Mouse (Mus musculus): ENCODE results near the gene Med1. TPM values are rescaled to one million over a fixed set of nuclear protein-coding genes. Genes with fewer than 3 reads are reported as not detected.

The Med1 gene
- total RNA-seq, 2 experiments from 2014 or later, result 52.1 to 52.2 TPM

DNA sequence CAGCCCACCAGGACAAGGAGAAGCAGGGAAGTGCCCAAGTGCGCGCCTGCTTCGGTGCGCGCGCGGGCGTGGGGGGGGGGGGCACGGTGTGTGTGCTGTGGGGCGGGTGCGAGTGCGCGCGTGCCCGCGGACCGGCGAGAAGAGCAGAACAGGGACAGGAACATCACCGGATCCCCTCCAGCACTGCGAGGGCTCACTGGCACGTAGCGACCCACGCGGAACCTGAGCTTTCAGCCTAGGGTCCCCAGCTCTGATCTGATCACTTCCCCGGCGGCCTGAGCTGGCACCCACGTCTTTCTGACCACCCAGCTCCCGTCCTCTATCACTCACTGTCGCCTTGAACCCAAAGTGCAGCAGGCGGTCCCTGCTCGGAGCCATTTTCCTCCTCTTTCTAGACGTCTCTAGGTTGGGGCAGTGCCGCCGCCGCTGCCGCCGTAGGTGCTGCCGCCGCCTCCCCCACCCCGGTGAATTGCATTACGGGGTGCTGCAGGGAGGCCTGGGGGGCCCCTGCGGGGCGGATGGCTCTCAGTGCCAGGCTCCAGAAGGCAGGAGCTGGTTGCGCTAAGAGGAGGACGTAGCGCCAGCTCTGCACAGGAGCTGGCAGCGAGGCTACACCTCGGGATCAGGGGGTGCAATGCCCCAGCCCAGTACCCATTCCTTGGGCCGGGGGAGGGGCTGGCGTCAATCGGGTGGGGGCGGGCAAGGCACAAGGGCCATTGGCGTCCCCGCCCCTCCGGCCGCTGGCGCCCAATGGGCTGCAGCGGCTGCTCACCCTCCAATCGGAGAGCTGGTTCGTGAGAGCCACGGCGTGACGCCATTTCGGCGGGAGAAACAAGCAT lies 43.1 kb downstream of the Med1 start, which contains the start of gene Fbxl20:
TSS of gene Fbxl20 (minus strand) at position 618 of the 839 bp plus-strand sequence.
- intact Hi-C loops (cut with DNase I), result no loop called here
- peak; percentile 96 for DNase-seq

DNA sequence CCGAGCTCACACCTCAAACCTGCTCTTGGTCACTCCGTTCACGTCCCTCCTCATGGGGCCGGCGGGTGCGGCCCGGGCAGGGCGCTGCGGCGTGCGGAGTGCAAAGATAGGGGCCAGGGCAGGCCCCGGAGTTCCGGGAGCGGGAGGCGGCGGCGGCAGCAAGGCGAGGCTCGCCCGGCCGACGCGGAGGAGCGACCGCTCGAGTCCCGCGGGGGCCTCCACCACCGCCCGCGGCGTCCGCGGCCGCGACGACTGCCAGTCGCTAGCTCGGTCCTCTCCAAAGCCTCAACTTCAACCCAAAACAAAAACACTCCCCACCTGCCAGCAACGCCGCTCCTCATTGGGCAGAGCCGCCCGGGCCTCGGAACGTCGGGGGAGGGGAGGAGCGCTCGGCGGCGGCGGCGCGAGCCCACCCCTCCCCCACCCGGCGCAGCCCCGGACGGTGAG lies 43.8 kb downstream of the Med1 start:
- intact Hi-C loops (cut with DNase I), result no loop called here
- peak; percentile 95 for DNase-seq

DNA sequence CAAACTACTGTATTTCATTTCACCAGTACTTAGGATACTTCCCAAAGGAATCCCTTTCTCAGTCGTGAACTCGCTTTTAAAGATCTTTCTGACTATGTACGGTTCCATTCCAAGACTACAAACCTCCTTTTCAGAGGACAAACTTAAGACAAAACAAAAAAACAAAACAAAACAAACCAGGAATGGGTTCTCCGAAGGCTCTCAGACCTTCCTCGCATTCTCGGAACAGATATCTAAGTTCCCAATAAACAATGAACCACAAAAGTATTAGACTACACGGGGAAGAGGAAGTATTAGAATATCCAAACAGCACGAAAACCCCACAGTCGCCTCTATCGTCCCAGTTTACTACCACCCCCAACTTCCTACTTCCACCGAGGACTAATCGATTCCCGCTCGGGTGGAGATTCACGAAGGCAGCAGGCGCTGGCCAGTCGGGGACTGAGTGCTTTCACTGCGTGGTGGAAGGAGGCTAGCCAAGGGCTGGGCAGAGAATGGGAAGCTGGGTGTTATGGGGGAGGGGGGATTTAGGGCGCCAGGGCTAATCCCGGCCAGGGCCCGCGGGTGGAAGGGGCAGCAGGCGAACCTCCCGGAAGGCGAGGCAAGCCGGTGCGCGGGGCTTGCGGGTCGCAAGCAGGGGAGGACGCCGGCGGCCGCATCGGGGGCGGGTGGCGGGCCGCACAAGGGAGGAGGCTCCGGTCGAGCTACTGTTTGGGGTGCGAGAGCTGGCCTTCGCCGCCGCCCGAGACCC lies 44.4 kb downstream of the Med1 start:
- intact Hi-C loops (cut with DNase I), result no loop called here
- DNase-seq, result peak; percentile 48

DNA sequence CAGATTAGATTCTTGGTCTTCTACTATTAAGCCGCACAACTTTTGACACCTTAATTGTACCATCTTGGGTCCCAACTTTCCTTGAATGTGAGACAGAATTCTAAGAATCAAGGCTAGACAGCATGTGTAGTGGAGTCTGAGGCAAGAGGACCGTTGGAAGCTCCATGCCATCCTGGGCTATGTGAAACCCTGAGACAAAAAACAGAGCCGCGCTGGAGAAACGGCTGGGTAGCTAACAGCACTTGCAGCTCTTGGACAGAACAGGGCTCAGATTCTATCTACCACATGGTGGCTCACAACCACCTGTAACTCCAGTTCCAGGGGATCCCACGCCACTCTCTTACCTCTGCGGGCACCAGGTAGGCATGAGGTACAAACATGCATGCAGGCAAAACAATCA lies 47.2 kb downstream of the Med1 start:
- intact Hi-C loops (cut with DNase I), result no loop called here
- no peak for DNase-seq

DNA sequence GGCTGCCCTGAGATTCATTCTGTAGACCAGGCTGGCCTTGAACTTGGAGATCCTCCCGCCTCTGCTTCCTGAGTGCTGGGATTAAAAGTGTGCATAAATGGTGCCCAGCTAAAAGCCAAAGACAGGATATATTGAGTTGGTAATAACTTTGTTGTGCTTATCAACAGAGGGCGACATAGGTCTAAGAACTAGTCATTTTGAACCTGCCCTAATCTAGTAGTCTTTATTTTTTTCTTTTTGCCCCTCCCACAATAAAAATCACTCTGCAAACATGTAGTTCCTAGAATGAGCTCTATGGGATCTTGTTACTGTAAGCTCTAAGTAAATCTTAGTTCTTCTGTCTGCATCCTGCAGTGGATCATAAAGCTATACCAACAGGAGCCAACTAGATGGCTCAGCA lies 50.5 kb downstream of the Med1 start:
- no peak for DNase-seq
- intact Hi-C loops (cut with DNase I), result no loop called here

DNA sequence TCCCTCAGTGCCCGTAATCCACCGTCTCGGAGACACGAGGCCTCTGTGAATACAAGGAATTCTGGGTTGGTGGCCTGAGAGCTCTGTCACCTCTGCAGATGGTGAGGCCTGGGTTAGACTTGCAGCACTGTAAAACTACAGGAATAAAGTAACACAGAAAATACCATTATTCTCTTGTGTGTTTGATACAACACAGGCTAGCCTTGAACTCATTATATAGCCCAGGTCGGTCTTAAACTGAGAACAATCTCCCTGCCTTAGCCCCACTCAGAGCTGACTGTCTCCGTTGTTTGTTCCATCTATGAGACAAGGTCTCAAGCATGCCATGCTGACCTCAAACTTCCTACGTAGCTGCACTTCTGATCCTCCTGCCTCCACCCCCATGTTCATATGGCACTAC lies 54.2 kb downstream of the Med1 start:
- no peak for DNase-seq
- intact Hi-C loops (cut with DNase I), result no loop called here

DNA sequence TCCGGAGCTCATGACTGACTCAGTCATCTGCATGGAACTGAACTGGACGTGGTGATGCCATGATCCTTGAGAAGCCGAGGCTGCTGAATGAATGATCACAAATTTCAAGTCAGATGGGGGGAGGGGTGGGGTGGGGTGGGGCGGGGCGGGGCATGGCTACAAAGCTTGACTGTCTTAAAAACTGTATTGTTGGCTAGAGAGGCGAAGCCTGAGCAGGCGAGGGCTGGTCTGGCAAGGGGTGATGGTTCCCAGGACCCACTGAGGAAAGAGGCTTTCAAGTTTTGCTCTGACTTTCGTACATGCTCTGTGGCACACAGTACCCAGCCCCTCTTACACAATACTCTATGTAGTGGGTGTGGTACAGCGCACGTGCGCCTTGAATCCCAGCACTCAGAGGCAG lies 55.3 kb downstream of the Med1 start:
- no peak for DNase-seq
- intact Hi-C loops (cut with DNase I), result no loop called here

DNA sequence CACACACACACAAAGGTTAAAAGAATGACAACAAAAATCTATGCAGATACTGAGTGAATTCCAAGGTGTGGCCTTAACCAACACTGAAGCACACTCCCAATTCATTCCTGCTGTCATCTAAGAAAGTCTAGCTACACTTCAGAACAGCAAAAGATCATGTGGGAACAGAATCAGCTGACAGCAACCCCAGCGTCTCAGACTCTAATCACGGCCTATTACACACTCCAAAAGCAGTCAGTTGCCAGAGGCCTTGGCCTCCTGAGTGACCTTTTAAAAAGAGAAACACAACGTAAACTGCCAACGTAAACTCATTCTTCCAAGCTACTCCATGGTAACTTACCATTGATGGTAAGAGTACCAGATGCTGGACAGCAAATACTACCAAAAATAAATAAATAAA lies 58.1 kb downstream of the Med1 start:
- no peak for DNase-seq
- intact Hi-C loops (cut with DNase I), result no loop called here

DNA sequence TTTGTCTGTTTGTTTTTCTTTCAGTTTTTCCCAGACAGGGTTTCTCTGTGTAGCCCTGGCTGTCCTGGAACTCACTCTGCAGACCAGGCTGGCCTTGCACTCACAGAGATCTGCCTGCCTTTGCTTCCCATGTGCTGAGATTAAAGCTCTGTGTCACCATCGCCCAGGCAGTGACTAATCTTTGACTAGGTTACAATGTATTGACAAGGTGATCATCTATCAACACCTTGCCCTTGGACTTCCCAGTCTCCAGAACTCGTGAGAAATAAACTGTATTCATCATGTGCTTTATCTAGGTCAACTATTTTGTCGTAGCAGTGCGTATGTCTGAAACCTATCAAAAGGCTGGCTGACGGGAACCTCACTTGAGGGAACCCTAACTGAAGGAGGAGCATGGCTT lies 69.7 kb downstream of the Med1 start:
- DNase-seq, result no peak
- intact Hi-C loops (cut with DNase I), result no loop called here

DNA sequence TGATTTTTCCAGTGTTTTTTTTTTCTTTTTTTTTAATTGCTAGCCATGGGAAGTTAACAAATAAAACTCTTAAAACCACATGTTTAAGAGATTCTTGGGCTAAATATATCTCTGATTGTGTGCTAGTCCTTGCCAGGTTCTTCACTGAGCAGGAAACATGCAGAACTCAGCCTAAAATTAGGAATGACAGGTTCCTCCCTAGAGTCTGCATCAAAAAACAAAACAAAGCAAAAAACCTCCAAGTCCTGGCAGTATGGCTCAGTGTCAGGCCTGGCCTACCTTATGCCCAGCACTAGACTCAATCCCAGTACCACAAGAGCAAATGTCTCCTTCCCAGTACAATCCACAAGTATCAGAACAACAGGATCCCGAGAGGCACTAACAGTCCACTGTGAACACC lies 78.7 kb downstream of the Med1 start:
- intact Hi-C loops (cut with DNase I), result no loop called here
- no peak for DNase-seq

DNA sequence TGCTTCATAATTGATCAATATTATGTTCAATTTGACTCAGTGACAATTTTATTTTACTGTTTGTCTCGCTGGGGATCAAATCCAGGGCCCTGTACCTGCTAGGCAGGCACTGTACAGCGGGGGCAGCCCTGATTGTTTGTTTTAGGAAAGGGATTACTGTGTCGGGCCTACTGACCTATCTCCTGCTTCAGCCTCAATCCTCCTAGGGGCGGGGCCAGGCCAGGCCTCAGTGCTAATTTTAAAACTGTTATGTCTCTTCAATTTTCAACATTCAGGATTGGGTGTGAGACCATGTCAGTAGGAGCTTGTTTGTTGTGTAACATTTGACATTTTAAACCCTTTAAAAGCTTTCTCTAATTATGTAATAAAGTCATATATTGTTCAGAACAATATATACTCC lies 79.6 kb downstream of the Med1 start:
- intact Hi-C loops (cut with DNase I), result no loop called here

DNA sequence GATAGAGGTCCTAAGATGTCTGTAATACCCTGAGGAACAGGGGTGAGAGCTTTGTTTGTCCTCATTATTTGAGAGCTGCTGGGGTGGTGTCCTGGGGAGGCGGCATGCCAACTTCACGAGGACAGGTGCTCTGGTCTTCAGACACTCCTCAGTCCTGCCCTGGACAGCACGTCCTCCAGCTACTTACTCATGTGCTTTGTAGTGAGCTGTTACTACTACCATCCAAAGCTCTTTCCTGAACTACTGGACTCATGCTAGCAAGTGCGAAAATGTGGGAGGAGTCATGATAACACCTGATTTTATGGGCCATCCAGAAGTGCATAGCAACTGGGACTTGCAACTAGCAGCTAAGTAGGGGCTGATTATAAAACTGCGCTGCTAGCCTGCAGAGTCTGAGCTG lies 83.4 kb downstream of the Med1 start:
- intact Hi-C loops (cut with DNase I), result loop anchor here (10.0 kb wide), 1 partner anchor 115 kb away; no protein-coding TSS in a partner anchor
- no peak for DNase-seq

More for the DNA sequence above, 79.6 kb downstream of the Med1 start:
- DNase-seq, result no peak

Small RNAs within 50 kb of the gene (microRNA-seq; reads per million reads assigned to microRNA genes)
- gene Gm27399, result not detected

Other genes with a start within 250 kb of the Med1 start
- 1 to 10 TPM; 2.1 to 2.4 TPM for gene Plxdc1, start 206.8 kb downstream of the Med1 start, total RNA-seq (2021)
- gene Arl5c, start 197.1 kb downstream of the Med1 start, total RNA-seq (2021), result 1 to 10 TPM; 2.2 to 2.5 TPM
- gene Cacnb1, start 170.3 kb downstream of the Med1 start, total RNA-seq (2021), result 100 to 1,000 TPM; 100 to 104 TPM
- gene Rpl19, start 166.6 kb downstream of the Med1 start, total RNA-seq (2021), result 100 to 1,000 TPM; 711 to 733 TPM
- 10 to 100 TPM in 1 of 2 experiments, 1 to 10 TPM in 1; 8.7 to 11.7 TPM for gene Stac2, start 139.8 kb downstream of the Med1 start, total RNA-seq (2021)
- gene Fbxl20, start 42.9 kb downstream of the Med1 start, total RNA-seq (2021), result 10 to 100 TPM; 24.4 to 27.5 TPM
- gene Cdk12, start 9.8 kb upstream of the Med1 start, total RNA-seq (2021), result 10 to 100 TPM; 38.9 to 39.1 TPM
- 100 to 1,000 TPM; 125 to 133 TPM for gene Neurod2, start 136.4 kb upstream of the Med1 start, total RNA-seq (2021)
- 10 to 100 TPM; 52.3 to 53.4 TPM for gene Ppp1r1b, start 155.1 kb upstream of the Med1 start, total RNA-seq (2021)
- 10 to 100 TPM; 21.3 to 26.0 TPM for gene Stard3, start 165.1 kb upstream of the Med1 start, total RNA-seq (2021)
- under 1 TPM; 0.56 to 0.64 TPM for gene Tcap, start 190.5 kb upstream of the Med1 start, total RNA-seq (2021)
- 1 to 10 TPM in 1 of 2 experiments, not detected in 1; 1.0 TPM for gene Pnmt, start 193.2 kb upstream of the Med1 start, total RNA-seq (2021)
- gene Pgap3, start 207.2 kb upstream of the Med1 start, total RNA-seq (2021), result 1 to 10 TPM; 7.6 to 9.2 TPM
- 1 to 10 TPM; 3.9 to 4.1 TPM for gene Erbb2, start 219.2 kb upstream of the Med1 start, total RNA-seq (2021)
- 100 to 1,000 TPM; 111 to 118 TPM for gene Mien1, start 245.7 kb upstream of the Med1 start, total RNA-seq (2021)

All from left cerebral cortex, postnatal 4 days (tissue).